Mouse (Mus musculus) heart, postnatal 4 days (tissue): Measurements from ENCODE around the gene Clk1. TPM values are rescaled to one million over a fixed set of nuclear protein-coding genes. Genes with fewer than 3 reads are reported as not detected.
"Not testable (repeated sequence)": the region's sequence is repeated elsewhere in the genome, so short reads cannot be mapped to it uniquely, and the experiment has no call there.

ENCODE experiments used
- DNase-seq: peaks from one replicate; pipeline ENCODE4 v3.0.0; 2021
- total RNA-seq, 2 experiments: library from RNA; stranded (reverse); gene quantifications; 2 replicates each; pipeline ENCODE4 v1.2.3; 2021

Clk1 gene
- total RNA-seq, 2 experiments from 2014 or later, result 60.7 to 61.5 TPM

GRCm38 (mm10) chr1:58407321-58407720 is 16.5 kb downstream of the Clk1 start:
- DNase-seq, result no peak

DNA sequence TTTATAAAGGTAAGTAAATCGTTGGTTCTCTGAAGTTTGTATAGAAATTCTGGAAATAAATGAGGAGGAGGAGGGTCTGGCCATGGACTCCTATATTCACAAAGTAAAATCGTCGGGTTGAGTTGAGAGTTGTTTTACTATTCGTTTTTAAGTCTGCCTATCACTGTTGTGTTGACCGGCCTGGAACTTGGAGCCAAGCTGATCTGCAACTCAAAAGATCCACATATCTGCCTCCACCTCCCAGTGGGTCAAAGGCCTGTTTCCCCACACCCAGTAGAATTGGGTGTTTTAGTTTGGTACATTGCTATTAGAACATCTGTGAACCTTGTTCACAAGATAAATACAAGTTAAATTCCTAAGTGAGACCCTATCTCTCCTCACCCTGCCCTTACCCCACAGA is 20.1 kb downstream of the Clk1 start:
- DNase-seq, result no peak

- no peak for DNase-seq
Observed at GRCm38 (mm10) chr1:58401396-58401795, 22.5 kb downstream of the Clk1 start.

DNA sequence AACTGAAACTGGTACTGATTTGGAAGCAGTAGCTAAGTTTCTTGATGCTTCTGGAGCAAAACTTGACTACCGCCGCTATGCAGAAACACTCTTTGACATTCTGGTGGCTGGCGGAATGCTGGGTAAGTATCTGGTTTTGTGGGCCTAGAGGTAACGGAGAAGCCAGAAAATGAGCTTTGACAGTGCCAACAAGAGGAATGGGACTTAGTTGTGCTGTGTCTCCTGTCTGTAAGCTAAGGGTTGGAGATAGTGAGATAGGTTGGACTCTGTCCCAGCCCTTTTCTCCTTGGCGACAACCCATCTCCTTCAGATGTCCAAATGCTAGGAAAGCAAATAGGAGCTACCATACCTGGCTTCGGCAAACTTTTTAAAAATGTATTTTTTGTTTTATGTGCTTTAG is 26.1 kb downstream of the Clk1 start:
- DNase-seq, result no peak

GRCm38 (mm10) chr1:58396179-58396578 is 27.7 kb downstream of the Clk1 start:
- no peak for DNase-seq

GRCm38 (mm10) chr1:58395341-58395740 is 28.5 kb downstream of the Clk1 start:
- DNase-seq, result no peak

- peak; percentile 64 for DNase-seq
Observed at GRCm38 (mm10) chr1:58393284-58394195, 30.3 kb downstream of the Clk1 start.

GRCm38 (mm10) chr1:58392652-58393283 is 31.1 kb downstream of the Clk1 start, which contains the start of gene Bzw1:
TSS of gene Bzw1 (plus strand) at chr1:58392898.
- peak; percentile 96 for DNase-seq

DNA sequence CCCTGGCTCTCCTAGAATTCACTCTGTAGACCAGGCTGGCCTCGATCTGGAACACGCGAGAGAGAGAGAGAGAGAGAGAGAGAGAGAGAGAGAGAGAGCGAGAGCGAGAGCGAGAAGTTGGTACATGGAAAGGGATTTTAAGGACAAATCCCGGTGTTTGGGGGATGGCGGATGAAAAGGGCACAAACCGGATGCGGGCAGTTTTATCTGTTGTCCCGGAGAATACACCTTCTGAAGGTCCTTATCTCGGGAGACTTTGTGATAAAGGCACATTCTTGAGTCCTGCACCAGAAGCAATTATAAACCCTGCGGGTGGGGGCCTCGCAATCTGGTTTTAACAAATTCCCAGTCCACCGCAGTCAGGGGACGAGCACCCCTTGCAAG is 31.6 kb downstream of the Clk1 start:
- DNase-seq, result no peak

DNA sequence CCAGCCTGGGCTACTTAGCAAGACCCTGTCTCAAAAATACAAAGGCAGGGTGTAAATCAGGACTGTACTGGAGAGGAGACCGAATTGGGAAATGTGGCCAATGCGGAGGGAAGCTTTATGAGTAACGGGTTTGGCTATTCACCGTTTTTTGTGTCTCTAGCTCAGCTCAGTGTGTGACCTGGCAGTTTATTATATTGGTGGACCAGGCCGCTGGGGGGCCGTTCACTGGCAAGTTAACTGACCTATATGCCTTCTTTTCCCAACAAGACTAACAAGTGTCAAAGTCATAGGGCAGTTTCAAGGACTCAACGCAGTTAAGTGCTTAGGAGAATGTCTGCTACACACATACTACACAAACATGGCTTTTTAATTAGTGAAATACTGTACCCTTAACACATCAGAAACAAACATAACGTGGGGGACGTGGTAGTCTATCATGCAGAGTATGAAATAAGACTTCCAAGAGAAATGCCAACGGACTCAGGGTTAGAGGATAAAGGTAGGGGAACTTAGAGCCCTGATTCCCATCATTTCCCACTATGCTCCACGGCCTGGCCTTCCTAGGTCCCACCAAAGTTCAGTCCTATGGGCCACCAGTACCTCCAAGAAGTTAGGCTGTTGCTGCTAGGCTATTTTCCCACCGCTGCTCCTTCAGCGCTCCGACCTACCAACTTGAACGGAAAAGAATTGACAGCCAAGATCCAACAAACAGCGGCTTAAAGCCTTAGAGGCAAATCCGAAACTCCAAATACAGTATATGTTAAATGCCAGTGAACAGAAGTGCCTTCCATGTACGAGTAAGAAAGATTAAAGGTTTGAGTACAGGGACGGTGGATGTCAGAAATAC is 32.2 kb downstream of the Clk1 start:
- DNase-seq, result no peak

DNA sequence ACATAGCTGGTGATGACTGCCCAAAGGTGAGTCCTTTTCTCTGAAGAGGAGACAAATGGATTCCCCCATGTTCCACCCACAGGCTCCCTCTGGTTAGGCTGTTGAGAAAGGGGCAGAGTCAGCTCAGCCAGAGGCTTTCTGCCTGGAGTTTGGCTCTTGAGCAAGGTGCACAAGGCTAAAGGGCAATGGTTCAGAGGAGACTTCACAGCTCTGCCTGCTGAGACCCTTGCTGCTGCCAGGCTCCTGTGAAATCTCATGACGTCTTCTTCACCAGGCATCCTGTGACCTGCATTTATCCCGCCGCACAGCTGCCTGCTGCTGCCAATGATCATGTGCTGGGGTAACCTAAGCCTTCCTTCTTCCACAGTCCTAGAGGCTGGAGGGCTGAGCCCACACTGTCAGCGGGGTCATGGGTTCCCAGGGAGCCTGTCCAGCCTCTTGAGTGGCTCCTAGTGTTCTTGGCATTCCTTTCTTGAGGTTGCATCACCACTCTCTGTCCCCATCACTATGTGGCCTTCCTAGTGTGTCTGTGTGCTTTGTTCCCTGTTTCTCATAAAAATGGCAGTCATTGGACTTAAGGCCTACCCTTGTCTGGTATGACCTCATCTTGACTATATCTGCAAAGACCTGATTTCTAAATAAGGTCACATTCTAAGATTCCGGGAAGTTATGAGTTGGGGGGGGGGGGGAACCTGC is 41.1 kb downstream of the Clk1 start:
- DNase-seq, result no peak

DNA sequence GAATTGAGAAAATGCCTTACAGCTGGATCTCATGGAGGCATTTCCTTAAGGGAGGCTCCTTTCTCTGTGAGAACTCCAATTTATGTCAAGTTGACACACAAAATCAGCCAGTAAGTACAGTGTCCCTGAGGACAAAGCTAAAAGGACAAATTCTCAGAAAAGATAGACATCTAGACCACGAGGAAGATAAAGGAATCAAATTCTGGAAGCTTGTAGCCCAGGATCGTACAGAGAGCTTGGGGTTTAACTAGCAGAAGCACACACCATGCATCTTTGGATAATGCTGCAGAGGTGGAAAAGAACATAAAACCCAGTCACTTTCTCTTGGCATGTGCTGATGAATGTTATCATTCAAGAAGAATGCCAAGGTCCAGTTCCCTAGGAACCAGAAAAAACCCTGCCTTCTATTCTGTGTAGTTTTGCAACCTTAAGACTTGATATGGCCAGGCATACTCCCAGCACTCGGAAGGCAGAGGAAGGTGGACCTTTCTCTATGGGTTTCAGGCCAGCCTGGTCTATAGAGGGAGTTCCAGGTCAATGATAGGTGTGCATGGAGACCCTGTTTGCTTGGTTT is 48.2 kb downstream of the Clk1 start:
- no peak for DNase-seq

DNA sequence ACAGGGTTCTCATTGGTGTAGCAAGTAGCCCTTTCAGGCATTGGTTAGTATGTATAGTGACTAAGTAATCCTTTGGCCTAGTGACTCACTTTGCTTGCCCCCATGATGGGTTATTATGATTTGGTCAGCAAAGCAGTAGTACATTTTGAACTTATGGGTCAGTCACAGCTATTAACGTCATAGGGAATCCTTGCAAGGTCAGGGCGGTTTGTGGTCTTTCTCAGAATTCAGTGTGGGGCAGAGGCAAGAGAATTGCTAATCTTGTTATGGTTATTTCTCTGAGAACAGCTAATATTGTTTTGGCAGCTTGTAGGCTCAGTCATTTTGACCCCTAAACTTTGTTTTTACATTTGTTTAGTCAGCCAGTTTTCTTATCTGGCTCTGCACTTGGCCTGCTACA is 49.6 kb downstream of the Clk1 start:
- not testable (repeated sequence) for DNase-seq

- no peak for DNase-seq
Observed at GRCm38 (mm10) chr1:58369716-58370115, 54.1 kb downstream of the Clk1 start.

GRCm38 (mm10) chr1:58366737-58367471 is 57.0 kb downstream of the Clk1 start:
- no peak for DNase-seq

DNA sequence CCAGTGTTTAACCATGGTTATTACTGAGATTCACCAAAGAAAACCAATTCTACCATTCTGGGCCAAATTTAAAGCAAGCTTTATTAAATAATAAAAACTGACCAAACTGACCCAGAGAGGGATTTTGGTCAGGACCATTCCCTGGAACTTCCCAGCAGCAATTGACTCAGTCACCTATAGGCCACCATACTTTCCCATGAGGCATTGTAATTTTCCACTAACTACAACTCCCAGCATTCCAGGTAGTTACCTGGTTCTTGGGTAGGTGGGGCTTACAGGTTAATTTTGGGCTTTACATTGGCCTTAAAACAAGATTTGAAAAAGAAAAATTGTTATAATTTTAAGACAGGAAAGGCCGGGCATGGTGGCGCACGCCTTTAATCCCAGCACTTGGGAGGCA is 58.0 kb downstream of the Clk1 start:
- no peak for DNase-seq

DNA sequence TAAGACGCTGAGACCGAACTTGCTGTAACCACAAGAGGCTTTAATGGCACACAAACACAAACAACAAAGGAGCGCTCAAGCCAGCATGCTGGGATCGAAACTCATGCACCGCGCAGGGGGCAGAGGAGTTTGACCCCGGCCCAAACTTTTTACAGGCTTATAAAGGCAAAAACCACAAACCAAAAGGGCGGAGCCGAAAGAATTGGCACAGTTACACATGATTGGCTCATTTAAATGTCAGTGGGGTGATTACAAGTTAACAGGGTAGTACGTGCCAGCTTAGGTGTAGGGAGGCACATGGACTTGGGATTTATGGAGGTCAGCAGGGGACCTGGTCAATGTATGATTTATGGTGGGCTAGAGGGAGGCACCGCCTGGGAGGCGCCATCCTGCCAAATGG is 59.3 kb downstream of the Clk1 start:
- DNase-seq, result no peak

- DNase-seq, result peak; percentile 27
Observed at GRCm38 (mm10) chr1:58362296-58362695, 61.6 kb downstream of the Clk1 start.
